Mouse (Mus musculus) heart, embryonic 16.5 days (tissue): ENCODE data around the gene Srrm1. TPM values are rescaled to one million over a fixed set of nuclear protein-coding genes. Genes with fewer than 3 reads are reported as not detected.

Experiments
- ATAC-seq: fragments of 200-750 bp; cut with Nextera tagmentation; replicated peaks from 2 replicates; pipeline ENCODE4 v1.8.0; 2017; ENCODE audit warnings: moderate number of reproducible peaks; ENCODE audit not compliant: insufficient read depth, low FRiP score; ENCODE audit errors: extremely low read depth
- H3K27ac ChIP-seq: fragments of 300-500 bp; sonication (generic); 2 replicates; pipeline ENCODE4 v1.5.1; 2014; ENCODE audit warnings: mild to moderate bottlenecking, low read length, control low read depth, moderate library complexity
- H3K27me3 ChIP-seq: fragments of 300-500 bp; sonication (generic); 2 replicates; pipeline ENCODE4 v1.6.1; 2014; ENCODE audit warnings: low read length, mixed read lengths; ENCODE audit not compliant: control insufficient read depth, insufficient read depth
- H3K36me3 ChIP-seq: fragments of 300-500 bp; sonication (generic); 2 replicates; pipeline ENCODE4 v1.6.1; 2014; ENCODE audit not compliant: control insufficient read depth, insufficient read depth
- H3K4me1 ChIP-seq: fragments of 300-500 bp; sonication (generic); 2 replicates; pipeline ENCODE4 v1.6.1; 2014; ENCODE audit warnings: low read length, mixed read lengths; ENCODE audit not compliant: control insufficient read depth, insufficient read depth
- H3K4me2 ChIP-seq: fragments of 300-500 bp; sonication (generic); 2 replicates; pipeline ENCODE4 v1.6.1; 2014; ENCODE audit warnings: low read depth, mild to moderate bottlenecking, control low read depth, low read length
- H3K4me3 ChIP-seq: fragments of 300-500 bp; sonication (generic); 2 replicates; pipeline ENCODE4 v1.5.1; 2014; ENCODE audit warnings: mild to moderate bottlenecking, control low read depth, low read length
- H3K9ac ChIP-seq: fragments of 300-500 bp; sonication (generic); 2 replicates; pipeline ENCODE4 v1.6.1; 2014; ENCODE audit warnings: low read length, control low read depth
- H3K9me3 ChIP-seq: fragments of 300-500 bp; sonication (generic); replicated peaks from 2 replicates; pipeline ENCODE4 v1.6.1; 2016; ENCODE audit warnings: low read length; ENCODE audit not compliant: control insufficient read depth
- WGBS: fragments of 180-500 bp; shearing (Covaris S2); extraction: QIAGEN DNeasy Blood & Tissue Kit; methylation state at CpG from one replicate; pipeline ENCODE4 v1.1.7; 2014; 5-methylcytosine and 5-hydroxymethylcytosine counted together
- polyA plus RNA-seq: library from polyadenylated mRNA; unstranded; fragments of >200 nt; fragmentation: Nextera tagmentation; extraction: Ambion mirVana; gene quantifications from 2 replicates; pipeline ENCODE4 v1.2.1, GENCODE M21; 2015

Gene Srrm1
- polyA plus RNA-seq, 1 experiment from 2014 or later, result 145 TPM

DNA sequence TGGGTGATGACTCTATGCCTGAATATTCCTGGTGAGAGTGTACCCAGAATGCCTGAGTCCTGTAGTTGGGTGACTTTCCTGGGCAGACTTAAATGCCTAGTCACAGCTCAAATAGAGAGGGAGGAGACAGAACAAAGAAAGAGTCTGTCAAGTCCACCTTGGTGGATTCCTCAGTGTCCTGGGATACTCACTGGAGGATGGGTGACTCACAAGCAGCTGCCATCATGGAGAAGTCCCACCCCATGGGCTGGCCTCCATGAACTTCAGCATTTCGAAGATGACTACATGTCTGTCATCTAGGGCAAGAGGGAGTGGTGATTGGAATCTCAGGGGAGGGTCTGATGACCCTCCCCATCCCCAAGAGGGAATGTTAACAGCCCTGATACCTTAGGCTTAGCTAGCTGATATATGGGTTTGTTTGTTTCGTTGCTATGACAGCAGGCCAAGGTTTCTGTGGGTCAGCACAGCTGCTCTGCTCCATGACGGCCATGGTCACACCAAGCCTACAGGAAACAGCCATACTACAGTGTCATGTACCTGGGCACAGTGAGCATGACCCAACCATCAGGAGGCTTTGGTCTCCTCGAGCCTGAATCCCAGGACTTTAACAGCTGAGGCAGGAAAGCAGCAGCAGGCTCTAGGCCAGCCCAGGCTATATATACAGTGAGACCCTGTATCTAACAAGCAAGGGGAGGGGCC lies 76.3 kb downstream of the Srrm1 start:
- Histone ChIP-seq H3K27me3 (no peaks in the 10 kb centered on the region), H3K9me3 (no peaks in the 10 kb centered on the region), H3K4me1 (peaks cover 9% of the 10 kb centered on the region), H3K27ac (no peak overlapping the region), H3K4me2 (no peak overlapping the region), H3K4me3 (no peak overlapping the region), H3K36me3 (no peaks in the 10 kb centered on the region), H3K9ac (no peak overlapping the region)
- WGBS, result 39% methylated on average over 4 of the region's 4 CpGs
- no peak for ATAC-seq

- Histone ChIP-seq H3K27ac (no peak overlapping the region), H3K27me3 (no peaks in the 10 kb centered on the region), H3K4me2 (no peak overlapping the region), H3K36me3 (no peaks in the 10 kb centered on the region), H3K9ac (no peak overlapping the region), H3K9me3 (no peaks in the 10 kb centered on the region), H3K4me1 (peaks cover 19% of the 10 kb centered on the region), H3K4me3 (no peak overlapping the region)
- WGBS, result 85% methylated on average over 7 of the region's 7 CpGs
- ATAC-seq, result no peak
Measured at GRCm38 (mm10) chr4:135274761-135275160, 78.4 kb downstream of the Srrm1 start.

GRCm38 (mm10) chr4:135273307-135273682 lies 79.8 kb downstream of the Srrm1 start:
- no peaks in the 10 kb centered on the region for H3K27me3 ChIP-seq
- H3K27ac ChIP-seq, result peak overlapping the region; percentile 85
- H3K36me3 ChIP-seq, result no peaks in the 10 kb centered on the region
- H3K4me3 ChIP-seq, result peak overlapping the region; percentile 52
- peak overlapping the region; percentile 75 for H3K9ac ChIP-seq
- peaks cover 31% of the 10 kb centered on the region for H3K4me1 ChIP-seq
- WGBS, result 6% methylated on average over 17 of the region's 17 CpGs
- H3K4me2 ChIP-seq, result peak overlapping the region; percentile 73
- ATAC-seq, result no peak
- no peaks in the 10 kb centered on the region for H3K9me3 ChIP-seq

- Histone ChIP-seq H3K36me3 (no peaks in the 10 kb centered on the region), H3K9ac (peak within 1 kb of the TSS; percentile 94), H3K27me3 (no peaks in the 10 kb centered on the region), H3K27ac (peak within 1 kb of the TSS; percentile 99), H3K4me3 (peak within 1 kb of the TSS; percentile 89), H3K4me2 (peak within 1 kb of the TSS; percentile 82), H3K4me1 (peaks cover 36% of the 10 kb centered on the region), H3K9me3 (no peaks in the 10 kb centered on the region)
- ATAC-seq, result peak; percentile 98
- under 1% methylated on average over 63 of the region's 64 CpGs for WGBS
Measured at GRCm38 (mm10) chr4:135272640-135273306, 80.3 kb downstream of the Srrm1 start, which contains the start of gene Clic4. Clic4 (minus strand) TSS chr4:135272814.

GRCm38 (mm10) chr4:135271881-135272616 lies 81.1 kb downstream of the Srrm1 start:
- H3K9me3 ChIP-seq, result no peaks in the 10 kb centered on the region
- peak overlapping the region; percentile 99 for H3K27ac ChIP-seq
- H3K4me2 ChIP-seq, result peak overlapping the region; percentile 82
- WGBS, result under 1% methylated on average over 66 of the region's 67 CpGs
- peak overlapping the region; percentile 89 for H3K4me3 ChIP-seq
- H3K27me3 ChIP-seq, result no peaks in the 10 kb centered on the region
- peaks cover 40% of the 10 kb centered on the region for H3K4me1 ChIP-seq
- peak; percentile 39 for ATAC-seq
- no peaks in the 10 kb centered on the region for H3K36me3 ChIP-seq
- peak overlapping the region; percentile 94 for H3K9ac ChIP-seq

GRCm38 (mm10) chr4:135271419-135271828 lies 81.7 kb downstream of the Srrm1 start:
- Histone ChIP-seq H3K4me2 (peak overlapping the region; percentile 82), H3K4me1 (peaks cover 45% of the 10 kb centered on the region), H3K9ac (peak overlapping the region; percentile 94), H3K36me3 (no peaks in the 10 kb centered on the region), H3K4me3 (peak overlapping the region; percentile 89), H3K27me3 (no peaks in the 10 kb centered on the region), H3K27ac (peak overlapping the region; percentile 99), H3K9me3 (no peaks in the 10 kb centered on the region)
- WGBS, result under 1% methylated on average over 20 of the region's 20 CpGs
- ATAC-seq, result no peak

Other genes with a start within 250 kb of the Srrm1 start
- 0.89 and 1.3 TPM in 2 replicates for gene Runx3, start 232.7 kb downstream of the Srrm1 start, polyA plus RNA-seq
- gene Clic4, start 80.5 kb downstream of the Srrm1 start, polyA plus RNA-seq, result 289 and 296 TPM in 2 replicates
- 1.2 and 1.6 TPM in 2 replicates for gene Ncmap, start 44.9 kb upstream of the Srrm1 start, polyA plus RNA-seq
- 8.0 and 10.5 TPM in 2 replicates for gene Rcan3, start 80.5 kb upstream of the Srrm1 start, polyA plus RNA-seq
- gene Stpg1, start 141.5 kb upstream of the Srrm1 start, polyA plus RNA-seq, result 0.44 and 0.47 TPM in 2 replicates
- gene Nipal3, start 141.7 kb upstream of the Srrm1 start, polyA plus RNA-seq, result 5.8 and 6.3 TPM in 2 replicates
- gene Grhl3, start 220.3 kb upstream of the Srrm1 start, polyA plus RNA-seq, result 6.8 TPM in 2 replicates